Mouse (Mus musculus): ENCODE results near the gene Rasgef1a. TPM values are rescaled to one million over a fixed set of nuclear protein-coding genes. Genes with fewer than 3 reads are reported as not detected.

Rasgef1a gene
- polyA plus RNA-seq, 1 experiment from 2014 or later, result 0.12 TPM

DNA sequence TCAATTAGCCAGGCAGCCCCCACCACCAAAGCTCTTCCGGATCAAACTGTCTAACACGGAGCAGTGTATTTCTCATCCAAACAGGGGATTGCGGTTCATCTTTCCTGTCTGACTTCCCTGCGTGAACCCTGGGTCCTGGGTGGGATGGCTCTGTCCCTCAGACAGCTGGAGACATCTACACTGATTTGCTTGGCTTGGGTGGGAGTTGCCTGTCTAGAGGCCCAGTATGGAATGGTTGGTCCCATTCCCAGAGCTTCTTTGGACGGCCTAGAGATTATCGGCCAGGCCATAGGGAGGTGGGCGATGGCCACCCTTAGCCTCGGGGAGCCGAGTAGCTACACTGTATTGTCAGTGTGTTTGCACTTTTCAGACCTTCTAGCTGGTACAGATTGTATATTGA, 79.6 kb downstream of the Rasgef1a start:
- 73% methylated on average over 9 of the region's 9 CpGs for WGBS

DNA sequence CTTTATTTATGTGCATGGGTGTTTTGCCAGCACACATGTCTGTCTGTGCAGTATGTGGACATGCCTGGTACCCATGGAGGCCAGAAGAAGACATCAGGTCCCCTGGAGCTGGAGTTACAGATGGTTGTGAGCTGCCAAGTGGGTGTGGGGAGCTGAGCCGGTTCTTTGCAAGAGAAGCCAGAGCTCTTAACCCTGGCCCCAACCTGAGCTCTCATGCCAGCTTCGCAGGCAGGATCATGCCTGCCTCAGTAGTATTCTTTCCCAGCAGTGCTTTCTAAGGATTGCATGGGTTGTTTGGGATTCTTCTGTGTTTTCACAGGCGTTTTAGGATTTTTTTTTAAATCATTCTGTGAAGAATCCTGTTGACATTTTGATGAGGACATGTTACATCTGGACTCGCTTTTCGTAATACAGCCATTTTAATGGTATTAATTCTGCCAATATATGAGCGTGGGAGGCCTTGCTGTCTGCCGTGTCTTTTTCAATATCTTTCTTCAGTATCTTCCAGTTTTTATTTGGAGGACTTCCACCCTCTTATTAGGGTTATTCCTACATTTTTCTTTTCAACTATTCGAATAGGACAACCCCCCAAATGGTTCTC, 86.6 kb downstream of the Rasgef1a start:
- H3K4me2 ChIP-seq (replicated peaks), result no peak overlapping the region
- H3K36me3 ChIP-seq, result no peaks in the 10 kb centered on the region
- no peaks in the 10 kb centered on the region for H3K27me3 ChIP-seq
- no peak overlapping the region for H3K4me3 ChIP-seq
- H3K9me3 ChIP-seq, result no peaks in the 10 kb centered on the region
- no peak for ATAC-seq (ENCODE audit: insufficient number of reproducible peaks, insufficient read depth, low FRiP score, low TSS enrichment)
- 75% methylated on average over 8 of the region's 8 CpGs for WGBS
- H3K27ac ChIP-seq, result no peak overlapping the region
- no peak overlapping the region for H3K9ac ChIP-seq
- no peaks in the 10 kb centered on the region for H3K4me1 ChIP-seq

More for the DNA sequence above, 79.6 kb downstream of the Rasgef1a start:
- no peak for ATAC-seq (ENCODE audit: insufficient number of reproducible peaks, insufficient read depth, low FRiP score, low TSS enrichment)
- Histone ChIP-seq H3K4me1 (no peaks in the 10 kb centered on the region), H3K4me3 (no peak overlapping the region), H3K9ac (no peak overlapping the region), H3K27me3 (no peaks in the 10 kb centered on the region), H3K9me3 (no peaks in the 10 kb centered on the region), H3K36me3 (no peaks in the 10 kb centered on the region), H3K4me2 (replicated peaks) (no peak overlapping the region), H3K27ac (no peak overlapping the region)

DNA sequence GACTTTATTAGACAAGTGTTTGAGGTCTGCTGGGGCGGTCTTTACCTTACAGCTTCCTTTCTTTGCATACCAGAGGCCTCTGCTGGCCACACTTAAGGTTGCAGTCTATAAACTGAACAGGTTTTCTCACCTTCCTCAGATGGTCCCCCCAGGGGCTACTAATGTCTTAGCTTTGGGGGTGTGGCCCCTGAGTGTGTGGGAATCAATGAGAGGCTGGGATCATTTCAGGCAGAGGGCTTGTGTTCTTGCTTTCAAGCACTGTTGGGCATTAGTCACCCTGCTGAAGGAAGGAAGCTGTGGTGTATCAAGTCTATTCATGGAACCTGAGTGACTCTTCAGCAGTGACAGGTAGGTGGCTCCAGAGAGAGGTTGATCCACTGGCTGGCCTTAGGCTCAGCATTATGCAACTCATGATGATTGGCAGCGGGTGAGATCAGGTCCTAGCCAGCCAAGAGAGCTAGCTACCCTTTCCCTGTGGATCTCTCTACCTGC, 88.1 kb downstream of the Rasgef1a start:
- no peak overlapping the region for H3K4me3 ChIP-seq
- H3K4me1 ChIP-seq, result no peaks in the 10 kb centered on the region
- WGBS, result 41% methylated on average over 2 of the region's 2 CpGs
- H3K9ac ChIP-seq, result no peak overlapping the region
- no peaks in the 10 kb centered on the region for H3K27me3 ChIP-seq
- no peaks in the 10 kb centered on the region for H3K9me3 ChIP-seq
- H3K36me3 ChIP-seq, result no peaks in the 10 kb centered on the region
- H3K27ac ChIP-seq, result no peak overlapping the region
- H3K4me2 ChIP-seq (replicated peaks), result no peak overlapping the region
- ATAC-seq (ENCODE audit: insufficient number of reproducible peaks, insufficient read depth, low FRiP score, low TSS enrichment), result 0 out of 2 replicates have a peak, but pooled peaks have one; percentile 35

DNA sequence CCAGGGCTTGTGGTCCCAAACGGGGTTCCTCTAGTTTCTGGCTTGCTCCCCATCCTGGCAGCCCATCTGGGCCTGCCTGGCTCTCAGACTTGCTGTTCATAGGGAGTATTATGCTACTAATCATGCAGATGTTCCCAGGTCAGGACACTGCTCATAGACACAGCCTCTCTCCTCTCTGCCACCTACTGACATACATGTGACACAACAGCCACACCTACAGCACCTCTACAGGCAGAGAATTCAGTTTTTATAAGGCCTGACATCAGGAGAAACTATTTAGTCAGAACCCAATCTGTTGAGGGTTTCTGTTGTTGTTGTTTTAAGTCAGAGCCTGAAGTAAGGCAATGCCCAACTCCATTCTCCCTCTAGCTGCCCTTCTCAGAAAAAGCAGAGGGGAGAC, 100.6 kb downstream of the Rasgef1a start:
- no peak overlapping the region for H3K4me3 ChIP-seq
- no peak overlapping the region for H3K9ac ChIP-seq
- WGBS, result 67% methylated on average over 1 of the region's 1 CpGs
- H3K4me1 ChIP-seq, result no peaks in the 10 kb centered on the region
- H3K27ac ChIP-seq, result no peak overlapping the region
- H3K36me3 ChIP-seq, result 0 out of 2 replicates have a peak, but pooled peaks cover 10% of the 10 kb centered on the region
- no peak for ATAC-seq (ENCODE audit: insufficient number of reproducible peaks, insufficient read depth, low FRiP score, low TSS enrichment)
- no peak overlapping the region for H3K4me2 ChIP-seq (replicated peaks)
- H3K9me3 ChIP-seq, result no peaks in the 10 kb centered on the region
- H3K27me3 ChIP-seq, result no peaks in the 10 kb centered on the region

DNA sequence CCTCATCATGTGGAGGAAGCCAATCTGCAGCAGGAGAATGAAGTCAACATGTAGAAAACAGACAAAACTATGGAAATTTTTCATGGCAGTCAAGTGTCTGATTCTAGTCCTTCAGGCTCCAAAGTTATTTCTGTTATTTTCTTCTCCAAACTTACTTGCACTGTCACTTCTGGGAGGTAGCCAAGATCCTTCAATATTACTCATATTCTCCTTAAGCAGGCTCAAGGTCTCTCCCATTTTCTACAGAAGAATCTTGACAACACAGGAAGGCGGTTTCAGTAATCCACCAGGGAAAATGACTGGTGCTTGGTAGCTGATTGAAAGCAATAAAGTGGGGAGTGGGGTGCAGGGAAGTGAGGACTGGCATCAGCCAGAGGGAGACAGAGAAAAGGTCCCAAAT, 111.5 kb downstream of the Rasgef1a start:
- Histone ChIP-seq H3K9me3 (no peaks in the 10 kb centered on the region), H3K27ac (no peak overlapping the region), H3K9ac (no peak overlapping the region), H3K36me3 (peaks cover 12% of the 10 kb centered on the region), H3K4me1 (no peaks in the 10 kb centered on the region), H3K4me2 (replicated peaks) (no peak overlapping the region), H3K4me3 (no peak overlapping the region), H3K27me3 (no peaks in the 10 kb centered on the region)
- ATAC-seq (ENCODE audit: insufficient number of reproducible peaks, insufficient read depth, low FRiP score, low TSS enrichment), result no peak
- WGBS, result 80% methylated on average over 1 of the region's 1 CpGs

DNA sequence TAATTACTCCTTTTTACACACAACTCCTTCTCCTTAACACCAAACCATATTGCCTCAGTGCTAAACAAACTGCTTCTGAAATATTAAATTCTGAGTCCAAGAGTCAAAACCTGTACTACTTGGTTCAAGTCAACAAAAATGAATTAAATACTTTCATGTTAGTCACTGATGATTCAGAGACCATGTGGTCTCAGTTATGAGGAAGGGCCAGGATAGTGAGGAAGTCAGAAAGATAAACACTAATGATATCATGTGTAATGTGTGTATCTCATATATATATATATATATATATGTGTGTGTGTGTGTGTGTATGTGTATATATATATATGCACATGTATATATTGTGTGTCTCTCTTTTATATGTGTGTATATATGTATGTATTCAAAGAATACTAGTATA, 115.3 kb downstream of the Rasgef1a start:
- H3K9me3 ChIP-seq, result no peaks in the 10 kb centered on the region
- H3K27me3 ChIP-seq, result no peaks in the 10 kb centered on the region
- H3K27ac ChIP-seq, result no peak overlapping the region
- ATAC-seq (ENCODE audit: insufficient number of reproducible peaks, insufficient read depth, low FRiP score, low TSS enrichment), result no peak
- H3K4me1 ChIP-seq, result no peaks in the 10 kb centered on the region
- H3K36me3 ChIP-seq, result peaks cover 12% of the 10 kb centered on the region
- H3K4me3 ChIP-seq, result no peak overlapping the region
- H3K9ac ChIP-seq, result no peak overlapping the region
- no peak overlapping the region for H3K4me2 ChIP-seq (replicated peaks)

DNA sequence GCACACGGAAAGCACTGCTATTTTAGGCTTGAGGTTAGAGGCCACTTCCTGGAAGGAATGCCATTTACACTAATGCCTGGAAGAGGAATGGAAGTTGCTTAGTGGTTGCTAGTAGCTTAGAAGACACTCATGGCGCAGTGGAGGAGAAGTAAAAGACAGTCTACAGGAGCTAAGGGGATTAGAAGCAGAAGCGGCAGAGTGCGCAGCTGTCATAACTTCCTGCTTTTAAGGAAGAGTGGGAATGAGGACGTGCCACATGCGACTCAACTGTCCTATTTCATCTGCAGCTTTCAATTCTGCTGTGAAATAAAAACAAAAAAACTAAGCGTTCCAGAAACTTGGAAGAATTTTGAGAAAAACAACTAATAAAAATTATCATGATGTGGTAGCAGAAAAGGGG, 116.0 kb downstream of the Rasgef1a start:
- 70% methylated on average over 7 of the region's 7 CpGs for WGBS

DNA sequence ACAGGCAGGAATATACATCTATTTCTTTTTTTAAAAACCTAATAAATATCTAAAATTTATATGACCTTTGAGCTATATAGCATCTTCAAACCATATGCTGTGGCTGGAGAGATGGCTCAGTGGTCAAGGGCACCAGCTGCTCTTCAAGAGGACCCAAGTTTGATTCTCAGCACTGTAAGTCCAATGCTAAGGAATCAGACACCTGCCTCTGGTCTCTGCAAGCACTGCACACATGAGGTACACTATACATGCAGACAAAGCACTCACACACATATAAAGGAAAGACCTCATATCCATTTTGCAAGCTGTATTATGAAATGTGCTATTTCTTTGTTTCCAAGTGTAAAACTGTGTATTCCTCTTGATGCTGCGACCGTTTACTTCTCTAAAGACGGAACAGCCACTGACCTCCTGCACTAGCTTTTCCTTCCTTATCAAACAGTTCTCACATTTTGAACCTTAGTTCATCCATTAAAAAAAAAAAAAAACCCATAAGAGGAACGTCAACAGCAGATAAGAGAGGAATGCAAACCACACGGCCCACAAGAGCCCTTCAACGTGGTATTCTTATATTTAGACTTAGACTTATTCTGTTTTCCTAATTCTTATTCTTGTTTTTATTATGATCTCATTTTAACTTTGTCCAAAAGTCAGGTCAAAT, 116.7 kb downstream of the Rasgef1a start:
- Histone ChIP-seq H3K4me3 (no peak overlapping the region), H3K9ac (no peak overlapping the region), H3K27me3 (no peaks in the 10 kb centered on the region), H3K27ac (no peak overlapping the region), H3K9me3 (no peaks in the 10 kb centered on the region), H3K4me2 (replicated peaks) (no peak overlapping the region), H3K4me1 (no peaks in the 10 kb centered on the region), H3K36me3 (peaks cover 8% of the 10 kb centered on the region)
- ATAC-seq (ENCODE audit: insufficient number of reproducible peaks, insufficient read depth, low FRiP score, low TSS enrichment), result no peak
- 78% methylated on average over 6 of the region's 6 CpGs for WGBS

More for the DNA sequence above, 116.0 kb downstream of the Rasgef1a start:
- Histone ChIP-seq H3K4me1 (no peaks in the 10 kb centered on the region), H3K27ac (no peak overlapping the region), H3K9ac (no peak overlapping the region), H3K4me3 (no peak overlapping the region), H3K27me3 (no peaks in the 10 kb centered on the region), H3K4me2 (replicated peaks) (no peak overlapping the region), H3K9me3 (no peaks in the 10 kb centered on the region), H3K36me3 (peaks cover 12% of the 10 kb centered on the region)
- ATAC-seq (ENCODE audit: insufficient number of reproducible peaks, insufficient read depth, low FRiP score, low TSS enrichment), result no peak

DNA sequence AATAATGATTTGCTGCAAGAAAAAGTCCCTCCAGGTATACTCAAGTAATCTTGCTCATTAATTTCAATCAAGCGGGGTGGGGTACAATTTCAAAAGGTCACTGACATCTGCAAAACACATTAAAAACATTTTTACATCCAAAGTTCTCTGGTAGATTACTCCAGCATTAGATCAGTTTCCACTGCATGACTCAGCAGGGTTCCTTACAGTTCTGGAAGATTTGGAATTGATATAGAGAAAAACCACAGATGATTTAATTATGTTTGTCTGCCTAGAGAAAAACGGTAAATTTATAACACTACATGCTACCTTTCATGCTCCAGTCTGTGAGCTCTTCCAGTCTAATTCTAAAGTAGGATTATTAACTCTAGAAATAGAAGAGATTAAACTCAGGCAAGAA, 118.8 kb downstream of the Rasgef1a start:
- Histone ChIP-seq H3K27me3 (no peaks in the 10 kb centered on the region), H3K9me3 (no peaks in the 10 kb centered on the region), H3K9ac (no peak overlapping the region), H3K4me1 (no peaks in the 10 kb centered on the region), H3K36me3 (no peaks in the 10 kb centered on the region), H3K27ac (no peak overlapping the region), H3K4me3 (no peak overlapping the region), H3K4me2 (replicated peaks) (no peak overlapping the region)
- ATAC-seq (ENCODE audit: insufficient number of reproducible peaks, insufficient read depth, low FRiP score, low TSS enrichment), result no peak
- WGBS, result 55% methylated on average over 2 of the region's 2 CpGs

DNA sequence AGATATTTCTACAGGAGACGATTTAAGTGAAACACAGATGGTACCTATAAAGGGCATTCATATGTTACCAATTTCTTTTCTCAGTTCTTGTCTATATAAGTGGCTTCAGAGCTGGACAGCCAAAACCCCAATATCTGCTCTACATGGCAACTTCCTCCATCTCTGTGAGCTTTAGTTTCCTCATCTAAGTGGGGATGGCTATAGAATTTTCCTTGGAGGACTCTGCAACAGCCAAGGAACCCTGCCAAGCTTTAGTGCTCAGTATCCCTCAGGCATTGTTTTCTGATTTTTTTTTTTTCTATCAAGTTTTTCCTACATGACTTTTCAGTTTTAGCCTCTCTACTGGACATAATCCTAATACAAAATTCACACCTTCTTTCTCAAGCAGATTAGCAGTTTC, 123.2 kb downstream of the Rasgef1a start:
- ATAC-seq (ENCODE audit: insufficient number of reproducible peaks, insufficient read depth, low FRiP score, low TSS enrichment), result no peak
- H3K9me3 ChIP-seq, result no peaks in the 10 kb centered on the region
- 40% methylated on average over 1 of the region's 1 CpGs for WGBS

DNA sequence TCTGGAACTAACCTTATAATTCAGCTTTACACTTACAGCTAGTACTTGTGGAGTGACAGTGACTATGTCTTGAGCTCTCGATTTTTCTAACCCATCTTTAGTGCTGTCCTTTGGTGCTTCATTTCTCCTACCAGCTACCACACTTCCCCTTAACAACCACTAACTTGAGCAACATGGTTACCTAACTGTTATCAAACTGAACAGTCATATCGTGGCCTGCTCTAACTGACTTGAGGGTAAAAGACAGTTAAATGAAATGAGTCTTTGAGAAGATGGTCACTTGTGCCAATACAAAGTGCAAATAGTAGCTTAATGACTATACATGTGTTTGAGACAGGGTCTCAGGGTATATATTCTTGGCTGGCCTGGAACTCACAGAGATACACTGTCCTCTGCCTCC, 125.9 kb downstream of the Rasgef1a start:
- Histone ChIP-seq H3K4me3 (no peak overlapping the region), H3K27me3 (no peaks in the 10 kb centered on the region), H3K4me1 (no peaks in the 10 kb centered on the region), H3K9me3 (no peaks in the 10 kb centered on the region), H3K27ac (no peak overlapping the region), H3K36me3 (no peaks in the 10 kb centered on the region), H3K9ac (no peak overlapping the region), H3K4me2 (replicated peaks) (no peak overlapping the region)
- no peak for ATAC-seq (ENCODE audit: insufficient number of reproducible peaks, insufficient read depth, low FRiP score, low TSS enrichment)
- WGBS, result 85% methylated on average over 2 of the region's 2 CpGs

More for the DNA sequence above, 123.2 kb downstream of the Rasgef1a start:
- Histone ChIP-seq H3K36me3 (no peaks in the 10 kb centered on the region), H3K4me3 (no peak overlapping the region), H3K4me1 (no peaks in the 10 kb centered on the region), H3K4me2 (replicated peaks) (no peak overlapping the region), H3K27me3 (no peaks in the 10 kb centered on the region), H3K27ac (no peak overlapping the region), H3K9ac (no peak overlapping the region)

All from embryonic facial prominence, embryonic 12.5 days (tissue).